Mouse (Mus musculus) kidney, postnatal 10 days (tissue): ENCODE measurements around the gene Sh3bp4.

Experiments used
- DNase-seq: peaks from one replicate; pipeline ENCODE4 v3.0.0; 2021; ENCODE audit warnings: mixed read lengths

Sh3bp4 gene

GRCm38 (mm10) chr1:89131018-89131540 is 60.9 kb downstream of the Sh3bp4 start:
- DNase-seq: no peak

- DNase-seq: no peak
Observed at GRCm38 (mm10) chr1:89131707-89132106, 61.5 kb downstream of the Sh3bp4 start.

- DNase-seq: peak; percentile 52
Observed at GRCm38 (mm10) chr1:89133266-89133665, 63.1 kb downstream of the Sh3bp4 start.

- no peak for DNase-seq
Observed at GRCm38 (mm10) chr1:89133717-89134116, 63.5 kb downstream of the Sh3bp4 start.

- DNase-seq: peak; percentile 78
Observed at GRCm38 (mm10) chr1:89136089-89136811, 66.0 kb downstream of the Sh3bp4 start.

- DNase-seq: no peak
Observed at GRCm38 (mm10) chr1:89137086-89137816, 67.0 kb downstream of the Sh3bp4 start.

GRCm38 (mm10) chr1:89138316-89138715 is 68.1 kb downstream of the Sh3bp4 start:
- no peak for DNase-seq

GRCm38 (mm10) chr1:89140113-89140512 is 69.9 kb downstream of the Sh3bp4 start:
- no peak for DNase-seq

- DNase-seq: no peak
Observed at GRCm38 (mm10) chr1:89151071-89151470, 80.9 kb downstream of the Sh3bp4 start.

- peak; percentile 76 for DNase-seq
Observed at GRCm38 (mm10) chr1:89152576-89152975, 82.4 kb downstream of the Sh3bp4 start.

GRCm38 (mm10) chr1:89153203-89153602 is 83.0 kb downstream of the Sh3bp4 start:
- DNase-seq: no peak

- DNase-seq: no peak
Observed at GRCm38 (mm10) chr1:89163483-89163882, 93.3 kb downstream of the Sh3bp4 start.

- DNase-seq: no peak
Observed at GRCm38 (mm10) chr1:89164281-89164680, 94.1 kb downstream of the Sh3bp4 start.

GRCm38 (mm10) chr1:89164685-89165084 is 94.5 kb downstream of the Sh3bp4 start:
- DNase-seq: no peak

- no peak for DNase-seq
Observed at GRCm38 (mm10) chr1:89166814-89167249, 96.6 kb downstream of the Sh3bp4 start.

- DNase-seq: no peak
Observed at GRCm38 (mm10) chr1:89171275-89171767, 101.1 kb downstream of the Sh3bp4 start.

- DNase-seq: no peak
Observed at GRCm38 (mm10) chr1:89174621-89175020, 104.4 kb downstream of the Sh3bp4 start.

- DNase-seq: no peak
Observed at GRCm38 (mm10) chr1:89175355-89175754, 105.1 kb downstream of the Sh3bp4 start.

GRCm38 (mm10) chr1:89183261-89183831 is 113.1 kb downstream of the Sh3bp4 start:
- DNase-seq: no peak

GRCm38 (mm10) chr1:89184111-89184785 is 114.0 kb downstream of the Sh3bp4 start:
- no peak for DNase-seq

GRCm38 (mm10) chr1:89184839-89185238 is 114.6 kb downstream of the Sh3bp4 start:
- no peak for DNase-seq

- DNase-seq: no peak
Observed at GRCm38 (mm10) chr1:89187441-89187840, 117.2 kb downstream of the Sh3bp4 start.

GRCm38 (mm10) chr1:89188091-89188490 is 117.9 kb downstream of the Sh3bp4 start:
- DNase-seq: no peak
